Mouse (Mus musculus): ENCODE results near the gene Impad1.
A peak's percentile ranks its signal among the peaks of the same experiment; 100 is the strongest.

Impad1 gene

GRCm38 (mm10) chr4:4792992-4793834 lies at the start of gene Impad1:
Impad1 (minus strand) TSS chr4:4793355.
- DNase-seq (ENCODE audit: low spot score in 2 of 2): peak; percentile 86 to 90

DNA sequence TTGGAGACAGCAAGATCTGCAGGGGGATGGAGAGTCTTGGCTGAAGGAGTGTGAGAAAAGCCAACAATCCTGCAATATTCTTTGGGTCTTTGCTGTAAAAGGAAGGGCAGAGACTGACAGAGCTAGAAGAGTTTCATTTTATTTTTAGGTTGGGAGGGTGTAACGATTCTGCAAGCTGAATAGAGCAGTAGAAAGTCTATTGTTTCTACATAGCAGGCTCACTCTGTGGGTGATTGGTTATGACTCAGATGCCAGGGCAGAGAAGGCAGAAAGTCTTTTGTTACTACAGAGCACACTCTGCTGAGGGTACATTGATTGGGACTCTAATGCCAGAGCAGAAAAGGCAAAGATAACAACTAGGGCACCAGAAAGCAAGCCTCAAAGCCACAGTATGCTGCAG lies 47.0 kb upstream of the Impad1 start:
- DNase-seq (ENCODE audit: low spot score in 2 of 2): no peak

GRCm38 (mm10) chr4:4833789-4834295 lies 40.7 kb upstream of the Impad1 start:
- no peak for DNase-seq (ENCODE audit: low spot score in 2 of 2)

- no peak for DNase-seq (ENCODE audit: low spot score in 2 of 2)
Observed at GRCm38 (mm10) chr4:4828131-4828530, 35.0 kb upstream of the Impad1 start.

DNA sequence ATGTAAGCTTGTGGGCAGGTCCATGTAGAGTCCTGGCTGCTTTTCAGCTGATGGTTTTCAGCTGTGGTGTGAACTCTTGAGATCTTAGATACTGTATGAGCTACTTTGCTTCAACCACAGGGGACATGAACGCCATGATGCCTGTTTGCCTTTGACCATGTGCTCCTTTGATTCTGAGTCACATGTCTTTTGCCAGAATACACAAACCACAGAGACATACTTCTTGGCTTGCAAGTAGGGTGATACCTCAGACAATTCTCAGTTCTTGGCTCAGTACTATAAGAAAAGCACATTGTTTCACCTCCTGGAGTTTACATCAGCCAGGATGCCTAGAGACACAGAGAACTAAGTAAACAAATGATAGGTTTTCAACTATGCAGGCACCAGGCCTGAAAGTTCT lies 29.0 kb upstream of the Impad1 start:
- no peak for DNase-seq (ENCODE audit: low spot score in 2 of 2)

GRCm38 (mm10) chr4:4792141-4792991 lies 789 bp downstream of the Impad1 start:
- peak; percentile 49 for DNase-seq (ENCODE audit: low spot score in 2 of 2)

- DNase-seq (ENCODE audit: low spot score in 2 of 2): no peak
Observed at GRCm38 (mm10) chr4:4791180-4791579, 2.0 kb downstream of the Impad1 start.

DNA sequence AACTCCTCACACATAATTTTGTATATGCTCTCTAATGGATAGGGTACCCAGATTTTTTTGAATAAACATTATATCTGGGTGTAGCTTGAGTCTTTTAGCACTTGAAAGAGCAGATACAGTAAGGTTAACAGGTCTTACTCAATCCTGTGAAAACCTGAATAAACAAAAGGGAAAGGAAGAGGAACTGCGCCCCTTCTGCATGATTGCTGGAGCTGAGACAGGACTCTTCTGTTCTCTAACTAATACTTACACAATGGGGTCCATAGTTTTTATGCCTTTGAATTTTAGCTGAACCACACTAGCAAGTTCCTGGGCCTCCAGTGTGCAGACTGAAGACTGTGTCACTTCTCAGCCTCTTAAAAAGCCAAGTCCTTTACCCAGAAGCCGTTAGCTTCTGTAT lies 8.0 kb downstream of the Impad1 start:
- DNase-seq (ENCODE audit: low spot score in 2 of 2): no peak

DNA sequence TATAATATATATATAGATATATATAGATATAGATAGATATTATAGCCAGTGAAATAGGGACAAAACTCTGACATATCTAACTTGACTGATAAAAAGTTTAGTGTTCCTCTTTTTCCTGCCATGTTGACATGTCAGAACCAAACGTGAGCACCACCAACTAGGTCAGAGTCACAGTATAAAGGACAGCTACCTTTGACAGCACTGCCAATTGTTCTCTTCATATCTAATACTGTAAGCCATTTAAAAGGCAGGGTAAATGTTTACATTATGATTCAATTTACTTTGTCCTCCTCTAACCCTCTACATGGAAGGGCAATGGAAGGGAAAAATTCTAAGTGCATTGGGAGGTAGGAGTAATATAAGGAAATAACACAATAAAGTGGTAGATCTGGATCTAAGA lies 8.8 kb downstream of the Impad1 start:
- no peak for DNase-seq (ENCODE audit: low spot score in 2 of 2)

- DNase-seq (ENCODE audit: low spot score in 2 of 2): no peak
Observed at GRCm38 (mm10) chr4:4783686-4783957, 9.5 kb downstream of the Impad1 start.

- no peak for DNase-seq (ENCODE audit: low spot score in 2 of 2)
Observed at GRCm38 (mm10) chr4:4782882-4783685, 10.1 kb downstream of the Impad1 start.

GRCm38 (mm10) chr4:4779265-4779770 lies 13.8 kb downstream of the Impad1 start:
- no peak for DNase-seq (ENCODE audit: low spot score in 2 of 2)

DNA sequence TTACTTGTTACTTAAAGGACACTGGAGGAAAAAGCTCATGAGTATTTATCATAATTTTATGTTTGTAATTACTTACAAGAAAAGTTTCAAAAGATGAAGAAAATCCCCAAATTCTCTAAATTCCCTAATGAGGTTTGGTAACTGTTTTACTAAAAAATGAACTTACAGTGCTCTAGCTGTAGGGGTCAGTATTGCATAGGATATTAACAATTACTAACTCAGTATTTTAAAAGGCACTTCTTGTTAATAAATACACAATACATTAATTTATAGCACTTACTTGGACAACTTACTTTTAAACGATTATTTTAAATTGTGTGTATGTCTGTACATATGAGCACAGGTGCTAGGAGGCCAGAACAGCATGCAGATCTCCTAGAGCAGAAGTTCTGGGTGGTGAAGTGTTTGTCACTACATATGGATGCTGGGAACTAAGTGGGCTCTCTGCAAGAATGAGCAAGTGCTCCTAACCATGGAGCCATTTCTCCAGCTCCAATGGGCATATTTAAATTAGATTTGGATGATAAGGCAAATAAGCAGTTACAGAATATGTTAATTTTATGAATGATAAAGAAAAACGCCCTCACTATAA lies 21.5 kb downstream of the Impad1 start:
- DNase-seq (ENCODE audit: low spot score in 2 of 2): no peak

DNA sequence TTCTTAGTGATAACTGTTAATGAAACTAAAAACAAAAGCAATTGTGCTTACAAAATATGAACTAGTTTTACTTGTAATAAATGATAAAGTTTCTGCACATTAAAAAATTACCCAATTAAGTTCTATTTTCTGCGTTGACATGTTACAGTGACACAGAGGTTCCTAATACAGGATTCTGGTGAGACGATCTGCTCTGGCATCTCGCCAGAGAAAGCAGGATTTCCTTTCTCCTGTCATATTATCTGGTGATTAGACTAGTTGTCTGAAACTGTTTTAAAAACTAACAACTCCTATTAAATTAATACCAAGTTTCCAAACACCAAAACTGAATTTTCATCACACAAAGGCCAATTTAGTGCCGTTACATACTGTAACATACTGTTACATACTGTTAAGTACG lies 27.3 kb downstream of the Impad1 start:
- no peak for DNase-seq (ENCODE audit: low spot score in 2 of 2)

GRCm38 (mm10) chr4:4758376-4758775 lies 34.8 kb downstream of the Impad1 start:
- no peak for DNase-seq (ENCODE audit: low spot score in 2 of 2)

GRCm38 (mm10) chr4:4729427-4729826 lies 63.7 kb downstream of the Impad1 start:
- no peak for DNase-seq (ENCODE audit: low spot score in 2 of 2)

DNA sequence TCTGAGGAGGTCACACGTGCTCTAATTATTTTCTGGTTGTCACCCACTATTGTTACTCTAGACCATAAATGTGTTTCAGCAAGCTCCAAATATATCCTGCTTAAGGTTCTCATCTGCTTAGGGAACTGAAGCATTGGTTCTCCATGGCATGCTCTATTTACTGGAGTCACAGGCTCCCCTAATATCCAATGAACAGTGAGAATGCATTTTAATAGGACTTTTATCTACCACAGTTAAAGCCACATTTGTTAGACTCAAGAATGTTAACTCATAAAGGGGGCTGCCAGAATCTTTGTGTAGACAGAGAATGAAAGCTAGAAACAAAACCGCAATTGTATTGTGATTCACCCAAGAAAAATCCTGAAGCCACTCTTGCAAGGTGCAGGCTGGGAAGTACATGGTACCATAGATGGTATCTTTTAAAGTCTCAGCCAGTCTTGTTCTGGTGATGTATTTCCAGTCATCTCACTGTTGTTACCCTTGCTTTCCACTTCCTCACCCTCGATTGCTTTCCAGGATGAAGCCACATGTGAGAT lies 66.8 kb downstream of the Impad1 start:
- no peak for DNase-seq (ENCODE audit: low spot score in 2 of 2)

DNA sequence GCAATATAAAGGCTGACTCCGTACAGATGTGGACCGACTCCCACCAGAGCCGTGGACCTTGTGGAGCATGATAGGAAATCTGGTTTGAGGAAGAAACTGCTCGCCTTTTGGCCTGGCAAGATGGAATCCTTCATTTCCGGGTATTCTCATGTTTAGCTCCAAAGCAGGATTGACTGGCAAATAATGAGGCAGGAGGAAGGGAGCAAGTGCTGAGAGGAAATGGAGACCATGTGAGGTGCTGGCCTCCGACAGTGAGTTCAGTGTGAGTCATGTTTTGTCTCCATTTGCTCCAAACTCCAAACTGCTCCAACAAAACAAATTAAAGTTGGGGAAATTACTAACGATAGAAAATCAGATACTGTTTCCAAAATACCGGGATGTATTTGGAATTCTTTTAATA lies 69.3 kb downstream of the Impad1 start:
- DNase-seq (ENCODE audit: low spot score in 2 of 2): no peak

- no peak for DNase-seq (ENCODE audit: low spot score in 2 of 2)
Observed at GRCm38 (mm10) chr4:4722081-4722480, 71.1 kb downstream of the Impad1 start.

DNA sequence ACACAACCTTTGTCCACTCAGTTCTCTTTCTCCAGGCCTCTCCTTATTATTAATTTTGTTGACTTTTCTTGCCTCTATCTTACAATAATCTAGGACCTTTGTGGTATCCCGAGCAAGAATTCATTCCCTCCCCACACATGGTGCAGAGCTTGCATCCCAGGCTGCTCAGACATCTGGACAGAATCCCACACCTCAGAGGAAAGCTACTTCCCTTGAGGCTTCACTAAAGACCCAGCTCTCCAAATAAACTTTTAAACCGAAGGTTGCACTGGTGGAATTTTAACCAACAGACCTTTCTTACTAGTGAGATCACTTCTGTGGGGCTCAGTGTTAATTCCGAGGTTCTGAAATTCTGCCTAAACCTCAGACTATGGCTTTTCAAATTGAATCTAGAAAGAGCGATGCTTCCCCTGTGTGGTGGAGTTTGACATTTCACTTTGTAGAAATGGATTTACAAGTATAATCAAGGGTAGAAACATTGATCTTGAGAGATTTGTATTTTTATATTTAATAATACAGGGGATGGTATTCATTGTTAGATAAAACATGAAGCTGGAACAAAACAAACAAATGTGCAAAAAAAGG lies 75.3 kb downstream of the Impad1 start:
- no peak for DNase-seq (ENCODE audit: low spot score in 2 of 2)

Data from urinary bladder, postnatal 36 days (tissue).